Mouse (Mus musculus): ENCODE data around the gene Adam1a. TPM values are rescaled to one million over a fixed set of nuclear protein-coding genes. Genes with fewer than 3 reads are reported as not detected.

Adam1a gene
- total RNA-seq (2021) = 1 to 10 TPM; 3.1 to 3.8 TPM

- peak; percentile 53 for DNase-seq
Measured at GRCm38 (mm10) chr5:121544910-121545792, at the start of gene Adam1a, which contains the start of gene Gm42878. TSS of gene Adam1a (minus strand) at chr5:121545482. TSS of gene Gm42878 (minus strand) at chr5:121545482.

- no peak for DNase-seq
Measured at GRCm38 (mm10) chr5:121594714-121595313, 49.5 kb upstream of the Adam1a start.

- DNase-seq = peak; percentile 87
Measured at GRCm38 (mm10) chr5:121593451-121594401, 48.4 kb upstream of the Adam1a start, which contains the start of gene Aldh2. TSS of gene Aldh2 (minus strand) at chr5:121593824.

GRCm38 (mm10) chr5:121592816-121593407, 47.6 kb upstream of the Adam1a start:
- DNase-seq = peak; percentile 31

GRCm38 (mm10) chr5:121592064-121592815, 47.0 kb upstream of the Adam1a start:
- DNase-seq = no peak

GRCm38 (mm10) chr5:121591417-121592063, 46.3 kb upstream of the Adam1a start:
- peak; percentile 45 for DNase-seq

GRCm38 (mm10) chr5:121589928-121590327, 44.6 kb upstream of the Adam1a start:
- no peak for DNase-seq

- DNase-seq = peak; percentile 35
Measured at GRCm38 (mm10) chr5:121586400-121587039, 41.2 kb upstream of the Adam1a start.

GRCm38 (mm10) chr5:121585699-121586098, 40.4 kb upstream of the Adam1a start:
- DNase-seq = no peak

- DNase-seq = no peak
Measured at GRCm38 (mm10) chr5:121585005-121585404, 39.7 kb upstream of the Adam1a start.

GRCm38 (mm10) chr5:121583765-121584501, 38.7 kb upstream of the Adam1a start:
- DNase-seq = peak; percentile 94

- DNase-seq = no peak
Measured at GRCm38 (mm10) chr5:121581945-121582344, 36.7 kb upstream of the Adam1a start.

GRCm38 (mm10) chr5:121576927-121577488, 31.7 kb upstream of the Adam1a start:
- no peak for DNase-seq

- no peak for DNase-seq
Measured at GRCm38 (mm10) chr5:121575867-121576266, 30.6 kb upstream of the Adam1a start.

GRCm38 (mm10) chr5:121574145-121574544, 28.9 kb upstream of the Adam1a start:
- DNase-seq = no peak

- DNase-seq = no peak
Measured at GRCm38 (mm10) chr5:121570787-121571186, 25.5 kb upstream of the Adam1a start.

GRCm38 (mm10) chr5:121569881-121570420, 24.7 kb upstream of the Adam1a start:
- no peak for DNase-seq

- DNase-seq = no peak
Measured at GRCm38 (mm10) chr5:121566035-121566681, 20.9 kb upstream of the Adam1a start.

Data from heart, postnatal 4 days (tissue).